Mouse (Mus musculus): Measurements from ENCODE around the gene Gm9573.

GRCm38 (mm10) chr17:35582900-35583299, 43.5 kb downstream of the Gm9573 start:
- TF ChIP-seq CTCF (IDR thresholded peaks at IDR 0.05; ENCODE audit: extremely low read depth, insufficient read depth, insufficient read length, insufficient replicate concordance) (peak; percentile 18; the same call in 1 of the 2 replicates), POLR2A (IDR thresholded peaks at IDR 0.05; ENCODE audit: low read depth, low read length) (no peak)

Data from spleen, adult 2 months (tissue).